ENCODE assay signal across 11 mouse cellular contexts in the genomic region with DNA sequence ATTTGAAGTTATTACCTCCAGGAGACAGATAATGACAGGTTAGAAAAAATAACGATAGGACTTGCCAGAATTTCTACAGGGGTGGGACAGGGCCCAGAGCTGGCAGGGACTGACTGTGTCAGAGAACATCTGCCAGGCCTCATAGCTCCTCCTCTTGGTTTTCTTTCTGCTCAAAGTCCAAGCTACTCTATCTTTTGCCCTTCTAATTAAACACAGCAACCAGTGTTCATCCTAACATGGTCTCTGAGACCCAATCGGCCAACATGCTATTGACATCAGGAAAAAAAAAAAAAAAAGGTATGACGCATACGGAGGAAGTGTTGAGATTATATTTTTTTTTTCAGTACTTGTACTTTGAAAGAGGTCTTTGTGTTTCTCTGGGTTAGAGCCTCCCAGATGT.
DNase-seq lines count a peak whose midpoint lies in the region; ATAC-seq and TF ChIP-seq lines count a peak whose summit lies in the region.
"Had no signal": no experiment of that assay in that cellular context is flagged by ENCODE, and none has a peak within 500 bp of the region (broad histone marks: within the 10 kb centered on the region; RNA-seq: fewer than 3 reads in every experiment).

No protein-coding gene starts in this region.

- TF ChIP-seq EP300 in lung, postnatal 0 days (IDR thresholded peaks at IDR 0.05), result no peak

- intact Hi-C loops in gastrocnemius, adult 2 months (cut with DNase I), result loop anchor here (5.0 to 10.0 kb wide), 2 partner anchors 151 to 364 kb away; no protein-coding TSS in a partner anchor
- intact Hi-C loops in left cerebral cortex, postnatal 4 days (cut with DNase I), result no loop called here
- intact Hi-C loops in left cerebral cortex, postnatal 14 days (cut with DNase I), result loop anchor here (5.0 kb wide), 1 partner anchor 149 kb away; no protein-coding TSS in a partner anchor

- no peak for TF ChIP-seq CTCF in gastrocnemius, adult 2 months (IDR thresholded peaks at IDR 0.05)
- no peak for TF ChIP-seq CTCF in embryonic fibroblast, embryonic 13.5 days (IDR thresholded peaks at IDR 0.05; ENCODE audit: borderline replicate concordance, insufficient read depth, low read length)
- TF ChIP-seq CTCF in kidney, adult 2 months (conservative IDR thresholded peaks at IDR 0.05; ENCODE audit: insufficient read depth, insufficient read length, low read depth, low read length), result no peak
- TF ChIP-seq CTCF in lung, postnatal 0 days (IDR thresholded peaks at IDR 0.05), result no peak

- H3K27me3 ChIP-seq in kidney, adult 2 months (replicated peaks; ENCODE audit: control insufficient read depth, insufficient read depth, low read length), result no peaks in the 10 kb centered on the region
- H3K27me3 ChIP-seq in lung, postnatal 0 days (replicated peaks; ENCODE audit: insufficient read depth, low read length), result no peaks in the 10 kb centered on the region

- no peaks in the 10 kb centered on the region for H3K36me3 ChIP-seq in kidney, adult 2 months (ENCODE audit: control insufficient read depth, insufficient read depth, low read length)
- no peaks in the 10 kb centered on the region for H3K36me3 ChIP-seq in lung, postnatal 0 days (ENCODE audit: insufficient read depth, low read length)
- H3K36me3 ChIP-seq: neural tube, embryonic 13.5 days had no signal

- TF ChIP-seq POLR2A in embryonic fibroblast, embryonic 13.5 days (IDR thresholded peaks at IDR 0.05; ENCODE audit: low read depth, low read length), result no peak
- TF ChIP-seq POLR2A in kidney, adult 2 months (IDR thresholded peaks at IDR 0.05; ENCODE audit: low read depth, low read length), result no peak

- peaks cover 19% of the 10 kb centered on the region for H3K4me1 ChIP-seq in embryonic fibroblast, embryonic 13.5 days (ENCODE audit: control insufficient read depth, insufficient read depth, low read length)
- H3K4me1 ChIP-seq in kidney, adult 2 months (ENCODE audit: control insufficient read depth, insufficient read depth, low read length), result peaks cover 8% of the 10 kb centered on the region; the same call in 1 of the 2 replicates
- peaks cover 3% of the 10 kb centered on the region; the same call in 1 of the 2 replicates for H3K4me1 ChIP-seq in lung, postnatal 0 days (ENCODE audit: insufficient read depth, low read depth, low read length)

- peak; percentile 56 for DNase-seq in gastrocnemius, adult 2 months
- no peak for DNase-seq in gastrocnemius, postnatal 4 days (ENCODE audit: low spot score in 2 of 2)
- DNase-seq in kidney, adult 2 months, result peak; percentile 85
- peak; percentile 63 for DNase-seq in lung, postnatal 0 days (ENCODE audit: low spot score)
- DNase-seq in left cerebral cortex, postnatal 4 days, result no peak
- no peak for DNase-seq in left cerebral cortex, postnatal 14 days (ENCODE audit: low spot score in 2 of 2)
- DNase-seq in thymus, adult 18-20 months, result no peak
- DNase-seq: cerebellum, adult 8-10 months had no signal

- no peaks in the 10 kb centered on the region for H3K9me3 ChIP-seq in lung, postnatal 0 days (ENCODE audit: low read length)
- H3K9me3 ChIP-seq: neural tube, embryonic 13.5 days had no signal

- peak overlapping the region; percentile 82 for H3K27ac ChIP-seq in gastrocnemius, adult 2 months
- peak overlapping the region; percentile 86 for H3K27ac ChIP-seq in embryonic fibroblast, embryonic 13.5 days (ENCODE audit: insufficient read depth, low read length)
- H3K27ac ChIP-seq in kidney, adult 2 months (ENCODE audit: insufficient read depth, low read depth, low read length), result no peak overlapping the region; the same call in 1 of the 2 replicates
- 0 out of 2 replicates have a peak overlapping the region, but pooled peaks have one; percentile 34 for H3K27ac ChIP-seq in lung, postnatal 0 days (ENCODE audit: low read length)

- no peak overlapping the region for H3K4me3 ChIP-seq in gastrocnemius, adult 2 months
- no peak overlapping the region for H3K4me3 ChIP-seq in embryonic fibroblast, embryonic 13.5 days (ENCODE audit: insufficient read depth, low read length)
- H3K4me3 ChIP-seq in kidney, adult 2 months (ENCODE audit: insufficient read depth, low read depth, low read length), result no peak overlapping the region
- H3K4me3 ChIP-seq in lung, postnatal 0 days (ENCODE audit: low read depth, low read length), result no peak overlapping the region
- H3K4me3 ChIP-seq: neural tube, embryonic 13.5 days had no signal

- ATAC-seq in lung, postnatal 0 days, result peak; percentile 43
- ATAC-seq: forebrain, embryonic 16.5 days had no signal

- 59% methylated on average over 4 of the region's 4 CpGs for WGBS in kidney, adult 2 months
- 44% methylated on average over 4 of the region's 4 CpGs for WGBS in lung, postnatal 0 days

- no peak overlapping the region for H3K4me2 ChIP-seq in lung, postnatal 0 days (replicated peaks; ENCODE audit: low read depth, low read length)

- H3K9ac ChIP-seq in lung, postnatal 0 days (replicated peaks; ENCODE audit: low read depth), result no peak overlapping the region
- H3K9ac ChIP-seq: neural tube, embryonic 13.5 days had no signal

Comparison
In these comparisons a context has a peak if more than half of its experiments do, and no peak if none do; other contexts are left out.
1. DNase-seq: peak in gastrocnemius, adult 2 months (single experiment), kidney, adult 2 months (single experiment) and lung, postnatal 0 days (single experiment); none in gastrocnemius, postnatal 4 days (0 of 2), left cerebral cortex, postnatal 4 days (single experiment), left cerebral cortex, postnatal 14 days (0 of 2) and thymus, adult 18-20 months (0 of 2).